Mouse (Mus musculus) kidney, postnatal 25 days (tissue): ENCODE results near the gene Acsl1.

ENCODE experiments used
- DNase-seq, 2 experiments: peaks; one replicate each; pipeline ENCODE4 v3.0.0; 2021; ENCODE audit warnings: mixed read lengths in 2 of 2

Gene Acsl1

DNA sequence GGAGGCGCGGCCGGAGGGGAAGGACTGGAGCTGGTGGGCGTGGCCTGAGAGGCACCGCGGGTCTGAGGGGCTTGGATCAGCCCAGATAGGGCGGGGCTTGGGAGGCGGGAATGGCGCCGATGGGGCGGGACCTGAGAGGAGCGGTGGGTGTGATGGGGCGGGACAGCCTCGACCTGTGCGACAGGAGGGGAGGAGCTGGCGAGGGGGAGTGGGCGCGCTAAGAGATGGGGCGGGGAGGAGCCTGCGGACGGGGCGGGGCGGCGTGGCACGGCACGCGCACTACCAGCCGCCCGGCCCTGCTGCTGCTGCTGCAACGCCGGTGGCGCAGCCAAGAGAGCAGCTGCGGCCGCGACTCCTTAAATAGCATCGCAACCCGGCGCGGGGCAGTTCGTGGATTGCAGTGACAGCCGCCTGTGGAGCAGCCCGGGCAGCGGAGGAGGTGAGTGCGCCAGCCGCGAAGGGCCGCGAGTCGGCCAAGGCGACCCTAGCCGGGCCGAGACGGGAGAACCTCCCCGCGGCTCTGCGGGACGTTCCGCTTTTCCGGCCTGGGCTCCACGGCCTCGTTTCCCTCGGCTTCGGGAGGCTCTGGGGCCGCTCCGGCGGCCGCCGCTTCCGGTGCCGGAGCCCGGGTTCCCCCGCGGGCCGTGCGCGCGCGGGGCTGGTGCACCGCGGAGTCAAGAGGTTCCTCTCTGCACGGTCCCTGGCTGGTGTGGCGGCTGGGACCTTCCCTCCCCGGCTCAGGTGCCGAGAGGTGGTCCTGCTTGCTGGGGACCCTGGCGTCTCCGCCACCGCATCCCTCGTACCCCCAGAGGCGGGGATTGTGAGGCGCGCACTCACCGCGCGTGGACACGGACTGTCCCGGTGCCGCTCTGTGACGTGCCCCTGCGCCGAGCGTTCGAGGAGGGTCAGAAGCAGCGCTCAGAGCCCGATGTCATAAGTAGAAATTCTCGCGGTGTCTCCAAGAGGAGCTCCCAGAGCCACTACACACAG lies at the start of gene Acsl1:
TSS of gene Acsl1 (plus strand) at position 246 of the 990 bp plus-strand sequence.
- peak; percentile 100 for DNase-seq

DNA sequence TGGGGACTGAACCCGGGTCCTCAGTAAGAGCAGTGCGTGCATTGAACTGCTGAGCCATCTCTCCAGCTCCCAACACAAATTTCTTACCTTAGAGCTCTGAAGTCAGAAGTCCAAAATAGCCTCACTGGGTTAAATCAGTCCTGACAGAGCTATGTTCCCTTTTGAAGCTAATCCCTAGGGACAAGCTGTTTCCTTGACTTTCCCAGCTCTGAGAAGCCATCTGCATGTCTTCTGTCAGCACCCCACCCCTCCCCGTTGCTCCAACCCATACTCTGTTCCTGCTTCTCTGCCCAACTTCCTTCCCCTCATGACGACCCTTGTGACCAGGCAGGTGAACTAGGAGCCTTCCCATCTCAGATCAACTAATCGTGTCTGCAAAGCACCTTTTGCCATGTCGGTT lies 49.3 kb upstream of the Acsl1 start:
- no peak for DNase-seq

DNA sequence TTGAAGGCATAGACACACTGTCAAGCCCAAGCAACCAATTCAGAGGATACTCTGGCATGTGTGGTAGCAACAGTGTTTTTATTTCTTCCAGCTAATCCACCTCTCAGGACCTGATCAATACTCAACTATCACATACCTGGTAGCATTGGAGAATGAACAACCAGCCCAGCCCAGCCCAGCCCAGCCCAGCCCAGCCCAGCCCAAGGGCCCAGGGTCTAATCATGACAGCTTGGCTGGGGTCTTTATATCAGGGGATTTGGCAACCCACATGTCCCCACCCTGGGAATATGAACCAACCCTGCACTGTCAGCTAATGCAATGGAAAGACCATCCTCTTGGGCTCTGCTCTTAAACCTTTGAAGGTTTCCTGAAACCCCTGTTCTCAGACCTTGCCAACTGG lies 42.9 kb upstream of the Acsl1 start:
- DNase-seq, result no peak

DNA sequence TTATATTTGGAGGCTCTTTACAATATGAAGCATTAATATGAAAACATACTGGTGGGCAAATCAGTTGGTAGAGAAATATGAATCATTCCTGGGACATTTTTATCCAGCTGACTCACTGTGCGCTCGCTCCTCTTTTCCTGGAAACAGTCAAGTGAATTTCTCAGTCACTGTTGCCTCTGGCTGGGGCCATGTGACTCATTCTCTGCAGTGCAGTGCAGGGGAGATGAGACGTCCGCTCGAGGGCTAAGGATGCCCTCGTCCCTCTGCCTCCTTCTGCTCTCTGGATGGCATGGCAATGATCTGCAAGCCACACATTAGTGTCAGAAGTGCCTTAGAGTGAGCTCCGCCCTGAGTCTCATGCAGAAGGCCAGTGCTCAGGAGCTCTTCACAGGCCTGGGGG lies 41.0 kb upstream of the Acsl1 start:
- DNase-seq, result peak; percentile 24 to 65

DNA sequence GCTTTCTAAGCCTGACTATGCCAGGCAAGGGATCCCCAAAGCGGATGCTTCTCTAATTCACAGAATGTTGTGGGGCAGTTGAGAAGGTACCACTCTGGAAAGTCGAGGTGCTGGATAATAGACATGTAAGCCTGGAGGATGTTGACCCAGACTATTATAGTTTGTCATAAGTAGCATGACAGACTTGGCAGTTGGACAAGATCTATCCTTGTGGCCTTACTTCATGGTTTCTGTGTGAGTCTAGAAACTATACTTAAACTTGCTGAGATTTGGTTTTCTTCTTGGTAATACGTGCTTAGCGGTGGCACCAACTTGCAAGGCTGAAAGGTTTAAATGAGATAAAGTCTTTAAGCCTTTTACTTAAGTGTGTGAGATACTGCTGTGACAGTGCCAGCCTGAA lies 38.9 kb upstream of the Acsl1 start:
- no peak for DNase-seq

DNA sequence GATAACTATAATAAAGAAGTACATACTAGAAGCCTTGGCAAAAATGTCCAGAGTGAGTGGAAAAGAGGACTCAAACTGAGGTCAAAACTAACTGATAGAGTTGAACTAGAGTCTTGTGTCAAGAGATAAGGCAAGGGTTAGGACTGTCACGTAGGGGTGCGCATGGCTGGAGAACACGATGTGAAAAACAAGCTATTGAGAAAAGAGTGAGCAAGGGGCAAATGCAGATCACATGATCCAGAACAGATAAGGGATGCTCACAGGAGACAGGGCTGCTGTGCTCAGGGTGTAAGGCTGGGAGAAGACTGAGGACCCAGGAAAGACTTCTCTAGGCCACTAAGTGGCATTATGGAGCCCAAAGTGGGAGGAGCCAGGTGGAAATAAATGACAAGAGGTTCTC lies 38.3 kb upstream of the Acsl1 start:
- no peak for DNase-seq

DNA sequence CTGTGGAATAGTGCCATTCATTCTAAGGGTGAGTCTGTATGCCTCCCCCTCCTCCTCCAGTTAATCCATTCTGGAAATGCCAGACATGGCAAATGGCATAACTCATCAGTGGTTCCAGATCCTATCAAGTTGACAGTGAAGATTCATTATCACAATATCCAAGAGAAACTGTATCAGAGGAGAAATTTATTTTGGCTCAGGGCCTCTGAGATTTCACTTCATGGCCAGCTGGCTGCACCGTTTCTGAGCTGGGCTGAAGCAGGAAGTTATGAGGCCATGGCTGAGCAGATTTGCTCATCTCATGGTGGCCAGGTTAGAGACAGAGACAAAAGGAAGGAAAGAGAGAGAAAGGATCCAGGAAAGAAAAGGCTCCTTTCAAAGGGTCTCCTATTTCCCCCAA lies 37.2 kb upstream of the Acsl1 start:
- no peak for DNase-seq

DNA sequence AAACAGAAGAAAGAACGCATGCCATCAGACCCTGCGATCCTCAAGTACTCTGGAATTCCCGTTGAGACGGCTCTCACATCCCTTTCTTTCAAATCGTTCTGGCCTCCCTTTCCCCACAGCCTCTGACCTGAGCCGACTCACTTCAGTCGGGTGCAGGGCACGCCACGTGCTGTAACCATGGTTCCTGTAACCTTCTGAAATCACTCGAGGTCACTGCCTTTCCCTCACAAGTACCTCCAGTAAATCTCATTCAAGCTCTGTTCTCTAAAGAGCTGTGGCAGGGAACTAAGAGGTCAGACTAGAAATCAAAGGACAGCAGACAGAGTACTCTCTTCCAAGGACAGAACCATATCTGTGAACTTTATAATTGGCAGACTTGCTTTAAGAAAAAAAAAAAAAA lies 32.3 kb upstream of the Acsl1 start:
- DNase-seq, result peak; percentile 57 to 84

DNA sequence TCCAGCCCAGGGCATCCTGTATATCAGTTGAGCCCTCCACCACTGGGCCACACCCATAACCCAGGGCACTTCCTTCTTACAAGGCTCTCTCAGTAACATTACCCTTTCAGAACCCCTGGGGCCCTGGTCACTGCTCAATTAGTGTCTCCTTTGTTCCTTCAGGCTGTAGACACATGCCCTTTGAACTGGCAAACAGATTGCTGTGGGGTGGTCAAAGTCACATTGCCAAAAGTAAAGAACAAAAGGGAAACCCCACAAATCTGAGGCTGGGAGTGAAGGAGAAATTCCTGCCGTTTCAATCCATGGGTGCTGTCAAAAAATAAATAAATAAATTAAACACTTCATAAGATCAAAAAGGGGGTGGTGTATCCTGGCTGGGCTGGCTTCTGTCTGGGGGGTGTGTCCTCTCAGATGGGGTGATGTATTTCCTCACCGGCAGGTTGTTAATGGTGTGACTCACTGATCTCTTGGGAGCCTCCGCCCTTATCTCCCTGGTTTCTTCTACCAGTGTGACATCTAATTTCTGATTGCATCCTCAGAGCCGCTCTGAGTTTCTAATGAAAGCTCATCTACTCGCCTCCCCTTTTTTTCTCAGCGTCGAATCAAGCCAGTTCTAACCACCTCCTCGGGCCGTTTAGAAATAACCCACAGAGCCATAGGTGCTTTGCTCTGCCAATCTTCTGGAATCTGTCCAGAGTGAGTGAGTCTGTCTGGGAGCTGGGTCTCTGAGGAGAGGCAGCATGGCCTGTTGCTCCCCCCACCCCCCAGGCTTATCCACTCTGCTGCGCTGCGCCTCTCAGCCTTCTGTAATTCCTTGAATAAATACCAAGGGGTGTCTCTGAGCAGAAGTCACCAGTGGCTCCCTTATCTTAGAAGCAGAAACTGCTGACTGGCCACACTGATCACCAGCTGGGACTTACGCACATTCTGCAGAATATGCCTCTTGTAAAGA lies 24.6 kb upstream of the Acsl1 start:
- DNase-seq, result peak in 1 of 2 experiments; percentile 41

DNA sequence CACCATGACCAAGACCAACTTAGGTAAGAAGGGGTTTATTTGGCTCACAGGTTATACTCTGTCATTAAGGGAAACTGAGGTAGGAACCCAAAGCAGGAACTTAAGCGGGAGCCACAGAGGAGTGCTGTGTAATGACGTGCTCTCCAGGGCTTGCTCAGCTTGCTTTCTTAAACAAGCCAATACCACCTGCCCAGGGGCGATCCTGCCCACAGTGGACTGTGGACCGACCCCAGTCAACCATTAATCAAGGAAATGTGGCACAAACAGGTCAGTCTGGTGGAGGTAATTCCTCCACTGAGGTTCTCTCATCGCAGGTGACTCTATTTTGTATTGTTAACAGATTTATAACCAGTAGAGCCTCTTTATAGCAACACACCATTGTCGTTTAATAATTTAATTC lies 23.5 kb upstream of the Acsl1 start:
- DNase-seq, result peak; percentile 77 to 92

DNA sequence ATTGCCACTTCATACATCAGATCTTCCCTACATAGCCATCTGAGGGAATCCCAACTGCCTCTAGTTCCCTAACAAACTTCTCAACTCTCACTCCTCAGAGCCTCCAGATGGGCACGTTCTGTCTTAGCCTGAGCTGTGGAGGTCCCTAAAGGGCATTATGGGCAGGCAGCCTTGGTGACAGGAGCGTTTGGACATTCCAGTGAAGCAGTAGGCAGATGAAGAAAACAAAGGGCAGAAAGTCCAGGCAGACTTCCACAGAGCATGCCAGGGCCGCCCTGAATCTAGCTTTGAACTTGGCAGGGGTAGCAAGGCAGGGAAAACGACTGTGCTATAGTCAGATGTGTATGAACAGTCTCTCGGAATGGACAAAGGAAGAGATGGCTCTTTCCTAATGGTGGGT lies 22.2 kb upstream of the Acsl1 start:
- DNase-seq, result peak; percentile 44 to 64

DNA sequence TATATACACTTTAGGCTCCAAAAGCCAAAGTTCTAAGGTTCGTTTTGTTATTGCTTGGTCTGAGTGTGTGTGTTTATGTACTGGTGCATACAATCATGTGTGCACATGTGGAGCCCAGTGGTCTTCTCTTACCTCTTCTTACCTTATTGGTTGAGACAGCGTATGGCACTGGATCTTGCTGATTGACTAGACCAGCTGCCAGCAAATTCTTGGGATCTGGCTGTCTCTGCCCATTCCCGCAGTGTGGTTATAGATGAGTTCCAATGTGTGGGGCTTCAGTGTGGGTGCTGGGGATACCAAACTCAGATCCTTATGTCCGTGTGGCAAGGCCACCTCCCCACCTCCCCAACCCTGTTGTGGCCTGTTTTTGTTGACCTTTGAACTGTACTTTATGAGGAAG lies 21.8 kb upstream of the Acsl1 start:
- no peak for DNase-seq

DNA sequence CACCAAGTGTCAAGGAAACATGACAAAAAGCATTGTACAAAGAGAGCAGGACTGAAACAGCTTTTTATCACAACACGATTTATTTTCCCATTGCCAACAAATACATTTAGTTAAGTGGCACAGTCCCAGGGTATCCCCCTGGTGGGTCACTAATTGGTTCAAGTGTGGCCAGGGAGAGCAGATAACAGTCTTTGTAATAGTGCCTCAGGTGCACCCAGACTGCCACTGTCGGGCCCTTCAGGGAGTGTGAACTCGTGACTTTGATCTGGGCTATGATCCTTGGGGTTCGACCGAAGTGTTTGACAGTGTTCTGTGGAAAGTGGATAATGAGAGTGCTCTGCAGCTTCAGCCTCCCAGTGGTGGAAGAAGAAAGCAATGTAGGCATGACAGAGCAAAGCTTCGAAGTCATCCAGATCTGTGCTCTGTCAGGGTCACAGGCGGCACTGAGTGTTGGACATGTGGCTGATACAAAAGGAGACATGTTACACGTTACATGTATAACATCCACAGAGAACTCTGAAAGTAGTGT lies 21.1 kb upstream of the Acsl1 start:
- no peak for DNase-seq

DNA sequence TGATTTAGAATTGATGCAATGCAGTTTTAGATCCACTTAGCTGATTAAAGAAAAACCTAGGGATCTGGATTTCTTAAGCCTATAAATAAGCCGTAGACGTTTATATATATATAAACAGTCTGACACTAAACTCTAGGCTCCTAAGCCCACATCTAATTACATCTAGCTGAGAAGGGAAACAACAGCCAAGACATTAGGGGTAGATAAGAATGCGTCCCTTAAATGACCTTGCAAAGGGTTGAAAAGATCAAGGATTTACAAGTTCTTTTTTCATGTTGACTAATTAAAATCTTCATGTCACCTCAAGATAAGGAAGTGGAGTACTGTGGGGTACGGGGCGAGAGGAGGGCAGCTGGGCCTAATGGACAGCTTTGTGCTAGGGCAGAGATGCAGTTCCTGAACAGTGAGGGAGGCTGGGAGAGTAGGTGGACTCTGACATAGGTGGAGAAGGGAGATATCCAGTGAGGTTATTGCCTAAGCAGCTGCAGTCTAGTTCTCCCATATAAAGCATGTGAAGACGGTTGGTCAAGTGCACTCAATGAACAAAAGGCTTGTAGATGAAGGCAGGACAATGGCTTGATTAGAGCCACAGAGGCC lies 12.5 kb upstream of the Acsl1 start:
- no peak for DNase-seq

DNA sequence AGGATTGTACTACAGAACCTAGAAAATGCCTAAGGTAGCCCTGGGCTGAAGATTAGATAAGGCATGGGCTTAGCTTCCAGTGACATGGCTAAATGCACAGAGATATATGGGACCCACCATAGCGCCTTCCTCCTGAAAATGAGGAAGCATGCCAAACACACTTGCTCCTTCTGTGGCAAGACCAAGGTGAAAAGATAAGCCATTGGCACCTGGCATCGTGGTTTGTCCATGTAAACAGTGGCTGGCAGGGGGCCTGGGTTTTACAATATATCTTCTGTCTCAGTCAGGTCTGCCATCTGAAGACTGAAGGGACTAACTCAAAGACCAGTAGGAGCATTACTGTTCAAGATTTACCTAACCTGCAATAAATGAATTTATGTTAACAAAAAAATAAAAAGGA lies 2.4 kb upstream of the Acsl1 start:
- DNase-seq, result no peak

DNA sequence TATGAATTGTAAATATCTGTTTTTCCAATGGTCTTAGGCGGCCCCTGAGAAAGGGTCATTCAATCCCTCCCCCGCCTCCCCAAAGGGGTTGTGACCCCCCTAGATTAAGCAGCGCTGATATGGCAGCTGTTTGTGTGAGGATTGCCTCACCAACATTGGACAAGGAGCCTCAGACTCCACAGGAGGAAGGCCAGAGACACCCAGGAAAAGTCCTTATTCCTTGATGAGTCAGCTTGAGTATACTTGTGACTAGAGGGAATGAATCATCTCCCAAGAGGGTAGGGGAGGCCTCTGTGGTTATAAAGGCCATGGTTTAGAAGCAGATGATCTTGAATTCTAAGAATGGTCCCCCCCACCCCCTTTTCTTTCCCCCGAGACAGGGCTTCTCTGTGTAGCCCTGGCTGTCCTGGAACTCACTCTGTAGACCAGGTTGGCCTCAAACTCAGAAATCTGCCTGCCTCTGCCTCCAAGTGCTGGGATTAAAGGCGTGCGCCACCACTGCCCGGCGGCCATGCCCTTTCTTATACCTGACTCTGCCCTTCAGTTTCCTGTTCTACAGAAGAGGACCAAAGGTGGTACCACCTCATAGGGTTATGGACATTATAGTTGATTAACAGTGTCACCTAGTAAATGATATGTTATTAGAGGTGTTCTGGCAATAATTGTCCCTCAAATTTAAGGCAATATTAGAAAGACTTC lies 1.6 kb upstream of the Acsl1 start:
- DNase-seq, result no peak

DNA sequence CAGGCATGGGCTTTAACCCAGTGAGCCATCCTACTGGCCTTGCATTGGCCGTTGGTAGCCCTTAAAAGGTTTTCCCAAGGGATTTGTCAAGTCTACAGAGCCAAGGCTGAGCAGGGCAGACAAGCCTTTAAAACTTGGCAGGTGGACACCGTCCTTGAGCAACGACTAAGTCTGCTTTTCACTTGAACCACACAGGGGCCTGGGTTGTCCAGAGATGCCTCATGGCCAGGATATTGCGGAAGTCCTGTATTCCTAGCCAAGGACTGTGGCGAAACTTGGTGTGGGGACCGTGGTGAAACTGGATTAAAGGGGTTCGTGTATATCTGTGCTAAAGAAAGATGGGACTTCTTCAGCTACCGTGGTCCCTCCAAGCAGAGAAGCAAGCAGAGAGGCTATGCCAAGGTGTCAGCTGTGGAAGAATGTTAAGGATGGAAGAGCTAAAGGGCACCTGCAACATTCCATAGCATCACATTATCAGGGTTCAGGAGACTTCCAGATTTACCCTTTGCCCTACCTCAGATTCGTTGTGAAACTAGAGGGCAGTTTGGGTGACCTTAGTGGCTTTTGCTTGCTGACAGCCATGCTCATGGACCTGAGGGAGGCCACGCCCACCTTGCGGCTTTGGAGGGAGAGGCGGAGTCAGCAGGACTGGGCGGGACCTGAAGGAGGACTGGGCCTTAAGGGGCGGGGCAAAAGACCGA lies 596 bp upstream of the Acsl1 start:
- peak in 1 of 2 experiments; percentile 56 for DNase-seq

DNA sequence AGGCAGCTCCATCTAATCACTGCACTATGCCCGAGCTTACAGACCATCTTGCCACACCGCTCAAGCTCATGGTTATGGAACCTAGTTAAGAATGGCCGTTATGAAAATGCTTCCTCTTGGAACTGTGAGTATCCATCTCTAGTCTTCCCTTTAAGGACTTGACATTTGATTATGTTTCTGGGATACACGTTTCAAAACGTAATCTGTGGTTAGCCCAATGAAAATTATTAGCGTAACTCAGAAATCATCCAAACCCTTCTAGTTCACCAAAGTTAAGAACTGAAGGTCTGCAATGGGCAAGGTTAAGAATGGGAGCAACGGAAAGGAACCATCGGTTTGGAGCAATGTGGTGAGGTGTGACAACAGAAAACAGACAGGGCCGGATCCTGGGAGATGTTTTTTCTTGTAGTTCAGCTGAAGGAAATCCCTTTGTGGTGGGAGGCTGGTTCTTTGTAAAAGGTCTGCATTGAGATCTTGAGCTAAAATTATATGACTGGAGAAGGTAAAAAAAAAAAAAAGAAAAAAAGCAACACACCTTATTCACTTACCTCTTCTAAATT lies 1.2 kb downstream of the Acsl1 start:
- DNase-seq, result no peak

DNA sequence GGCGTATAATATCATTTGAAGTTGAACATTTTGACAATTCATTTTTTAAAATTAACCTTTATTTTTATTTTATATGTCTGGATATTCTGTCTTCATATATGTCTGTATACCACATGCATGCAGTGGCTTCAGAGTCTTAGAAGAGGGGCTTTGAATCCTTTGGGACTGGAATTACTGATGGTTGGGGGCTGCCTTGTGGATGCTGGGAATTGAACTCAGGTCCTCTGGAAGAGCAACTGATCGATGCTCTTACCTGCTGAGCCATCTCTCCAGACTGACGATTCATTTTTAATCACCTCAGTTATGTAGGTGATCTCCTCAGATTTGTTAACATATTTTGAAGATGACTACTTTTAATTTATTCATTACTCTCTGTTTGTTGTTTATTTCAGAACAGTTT lies 3.3 kb downstream of the Acsl1 start:
- no peak for DNase-seq

DNA sequence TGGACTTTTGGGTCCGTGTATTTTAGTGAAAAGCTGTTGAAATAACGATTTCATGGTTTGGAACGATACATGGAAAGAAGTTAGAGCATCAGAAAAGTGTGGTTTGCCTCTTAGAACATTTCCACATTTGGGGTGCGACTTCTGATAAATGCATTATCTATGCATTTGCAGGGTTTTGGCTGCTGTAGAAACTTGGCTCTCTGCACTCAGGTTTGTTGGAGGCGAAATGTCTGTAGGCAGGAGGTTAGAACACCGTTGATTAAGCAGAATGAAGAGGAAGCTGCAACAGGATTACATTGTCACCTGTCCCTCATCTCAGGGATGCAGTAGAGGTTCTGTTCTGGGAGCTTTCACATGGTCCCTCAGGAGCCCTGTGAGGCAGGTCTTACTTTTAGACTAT lies 3.8 kb downstream of the Acsl1 start:
- no peak for DNase-seq

DNA sequence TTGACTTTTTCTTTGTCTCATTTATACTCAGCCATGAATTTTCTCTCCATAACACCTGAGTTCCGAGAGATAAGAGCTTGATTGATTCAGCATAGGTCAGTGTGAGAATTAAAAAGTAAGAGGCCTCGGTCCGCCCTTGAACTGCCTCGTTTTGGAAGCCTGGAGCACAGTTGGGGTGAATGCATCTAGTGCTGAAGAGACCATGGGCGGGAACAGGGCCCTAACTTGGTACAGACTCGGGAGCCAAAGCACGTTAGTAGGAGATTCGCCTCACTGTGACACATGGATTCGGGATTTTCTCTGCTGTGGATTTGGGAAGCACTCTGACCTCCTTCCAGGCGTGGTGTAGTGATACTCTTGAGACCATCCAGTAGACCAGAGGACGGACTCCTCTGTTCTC lies 4.6 kb downstream of the Acsl1 start:
- DNase-seq, result no peak
